ENCODE assay signal across 8 mouse cellular contexts in the genomic region with DNA sequence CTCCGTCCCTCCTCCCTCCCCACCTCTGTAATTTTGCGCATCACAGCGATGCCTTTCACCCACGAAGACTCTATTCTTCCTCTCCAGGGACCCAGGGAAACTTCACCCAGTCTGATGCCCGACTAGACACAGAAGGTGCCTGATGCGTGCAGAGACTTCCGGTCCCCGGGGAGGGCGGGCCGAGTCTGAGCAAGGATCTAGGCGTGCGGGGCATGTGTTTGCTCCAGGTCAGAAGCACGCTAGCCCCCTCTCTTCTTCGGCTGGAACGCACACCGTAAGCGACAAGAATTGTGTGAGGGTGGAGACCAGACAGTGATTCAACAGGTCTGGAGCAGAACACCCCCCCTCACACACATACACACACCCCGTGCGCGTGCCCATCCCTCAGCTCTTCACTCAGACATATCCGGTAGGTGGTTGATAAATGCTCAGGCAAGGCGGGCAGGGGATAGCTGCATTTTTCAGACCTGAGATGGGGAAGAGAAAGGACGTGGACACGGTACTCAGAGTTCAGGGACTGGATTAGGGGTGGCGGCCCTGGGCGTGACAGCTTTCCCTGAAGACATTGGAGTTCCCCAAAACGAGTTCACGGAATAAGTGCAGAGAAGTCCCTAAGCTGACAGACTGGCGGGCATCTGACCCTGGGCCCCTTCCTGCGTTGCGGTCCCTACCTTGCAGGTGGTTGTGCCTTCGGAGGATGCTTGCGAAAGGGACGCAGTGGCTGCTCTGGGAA. TPM values are rescaled to one million over a fixed set of nuclear protein-coding genes. Genes with fewer than 3 reads are reported as not detected.
DNase-seq lines count a peak whose midpoint lies in the region; ATAC-seq lines count a peak whose summit lies in the region.

No protein-coding gene starts in this region.

- H3K4me3 ChIP-seq in erythroblast, embryonic 14.5 days (replicated peaks) = peak overlapping the region; percentile 69
- peak overlapping the region; percentile 54 for H3K4me3 ChIP-seq in brown adipose tissue, adult 24 weeks (ENCODE audit: insufficient read depth, low read depth, low read length)
- peak overlapping the region; percentile 50 for H3K4me3 ChIP-seq in hindbrain, embryonic 10.5 days
- H3K4me3 ChIP-seq in liver, embryonic 12.5 days = peak overlapping the region; percentile 63

- intact Hi-C loops in left cerebral cortex, postnatal 4 days (cut with DNase I) = no loop called here

- peak overlapping the region; percentile 93 for H3K4me2 ChIP-seq in liver, embryonic 12.5 days

- H3K9me3 ChIP-seq in erythroblast, embryonic 14.5 days (ENCODE audit: control insufficient read depth, low read length) = no peaks in the 10 kb centered on the region
- no peaks in the 10 kb centered on the region for H3K9me3 ChIP-seq in hindbrain, embryonic 10.5 days
- no peaks in the 10 kb centered on the region for H3K9me3 ChIP-seq in liver, embryonic 12.5 days (replicated peaks)

- ATAC-seq in erythroblast, adult 5-6 weeks (replicated peaks; ENCODE audit: low FRiP score, poor library complexity, severe bottlenecking) = no peak
- no peak for ATAC-seq in liver, embryonic 12.5 days
- ATAC-seq in megakaryocyte-erythroid progenitor cell, adult 5-6 weeks (replicated peaks; ENCODE audit: low FRiP score, low TSS enrichment, poor library complexity, severe bottlenecking) = no peak

- H3K27me3 ChIP-seq in erythroblast, embryonic 14.5 days (ENCODE audit: control insufficient read depth) = no peaks in the 10 kb centered on the region
- peaks cover 34% of the 10 kb centered on the region for H3K27me3 ChIP-seq in hindbrain, embryonic 10.5 days (ENCODE audit: insufficient read depth, poor library complexity, severe bottlenecking)
- H3K27me3 ChIP-seq in liver, embryonic 12.5 days (replicated peaks) = 0 out of 2 replicates have a peak, but pooled peaks cover 4% of the 10 kb centered on the region

- H3K36me3 ChIP-seq in erythroblast, embryonic 14.5 days (ENCODE audit: control insufficient read depth) = peaks cover 48% of the 10 kb centered on the region
- H3K36me3 ChIP-seq in hindbrain, embryonic 10.5 days = peaks cover 45% of the 10 kb centered on the region
- peaks cover 32% of the 10 kb centered on the region for H3K36me3 ChIP-seq in liver, embryonic 12.5 days

- peak; percentile 56 for DNase-seq in hindbrain, embryonic 10.5 days (ENCODE audit: low spot score)
- peak; percentile 61 for DNase-seq in neural tube, embryonic 10.5 days (ENCODE audit: extremely low spot score, low spot score)
- DNase-seq in left cerebral cortex, postnatal 4 days = no peak

- peaks cover 92% of the 10 kb centered on the region for H3K4me1 ChIP-seq in erythroblast, embryonic 14.5 days (ENCODE audit: control insufficient read depth)
- H3K4me1 ChIP-seq in brown adipose tissue, adult 24 weeks (ENCODE audit: control insufficient read depth, insufficient read depth, insufficient read length, low read length) = peaks cover 7% of the 10 kb centered on the region
- H3K4me1 ChIP-seq in hindbrain, embryonic 10.5 days (replicated peaks) = peaks cover 57% of the 10 kb centered on the region
- H3K4me1 ChIP-seq in liver, embryonic 12.5 days = peaks cover 98% of the 10 kb centered on the region

- WGBS in hindbrain, embryonic 10.5 days = 2% methylated on average over 34 of the region's 34 CpGs
- WGBS in liver, embryonic 12.5 days (ENCODE audit: insufficient replicate concordance) = 2% methylated on average over 34 of the region's 34 CpGs

- H3K9ac ChIP-seq in liver, embryonic 12.5 days = peak overlapping the region; percentile 76

- H3K27ac ChIP-seq in brown adipose tissue, adult 24 weeks (replicated peaks; ENCODE audit: low read depth, low read length) = peak overlapping the region; percentile 41; the same call in 1 of the 2 replicates
- H3K27ac ChIP-seq in hindbrain, embryonic 10.5 days = peak overlapping the region; percentile 77
- peak overlapping the region; percentile 91 for H3K27ac ChIP-seq in liver, embryonic 12.5 days

RNA-seq across cellular contexts. Expression of a gene that starts 5.3 kb away (rescaled TPM):
- 11.4 and 15.6 TPM in 2 replicates for polyA plus RNA-seq in erythroblast, embryonic 14.5 days (2012)
- total RNA-seq in erythroblast, adult 5-6 weeks (2015; ENCODE audit: low replicate concordance) = 8.2 and 9.6 TPM in 2 replicates
- total RNA-seq in erythroblast, adult 5-6 weeks (2017; ENCODE audit: low replicate concordance) = 3.8 and 6.4 TPM in 2 replicates
- polyA plus RNA-seq in brown adipose tissue, adult 24 weeks (2012; ENCODE audit: insufficient read depth, insufficient read length, missing spikeins) = 74.5 and 79.8 TPM in 2 replicates
- polyA plus RNA-seq in hindbrain, embryonic 10.5 days (2016; fragmentation: Nextera tagmentation; extraction: Ambion mirVana) = 35.0 and 40.6 TPM in 2 replicates
- 52.2 and 52.7 TPM in 2 replicates for polyA plus RNA-seq in liver, embryonic 12.5 days (2016; fragmentation: Nextera tagmentation; extraction: Ambion mirVana)
- total RNA-seq in megakaryocyte-erythroid progenitor cell, adult 5-6 weeks (2014; fragmentation: Nextera tagmentation) = 58.3 and 111 TPM in 2 replicates
- 4.3 and 17.6 TPM in 2 replicates for total RNA-seq in megakaryocyte-erythroid progenitor cell, adult 5-6 weeks (2017)
- 10 to 100 TPM; 31.7 to 32.6 TPM for total RNA-seq in left cerebral cortex, postnatal 4 days (2021)

RNA-seq across cellular contexts. Expression of a gene that starts 10.5 kb away (rescaled TPM):
- 3.8 and 4.9 TPM in 2 replicates for polyA plus RNA-seq in erythroblast, embryonic 14.5 days (2012)
- total RNA-seq in erythroblast, adult 5-6 weeks (2015; ENCODE audit: low replicate concordance) = 4.8 and 12.1 TPM in 2 replicates
- total RNA-seq in erythroblast, adult 5-6 weeks (2017; ENCODE audit: low replicate concordance) = 5.9 and 6.3 TPM in 2 replicates
- 9.8 and 11.3 TPM in 2 replicates for polyA plus RNA-seq in brown adipose tissue, adult 24 weeks (2012; ENCODE audit: insufficient read depth, insufficient read length, missing spikeins)
- 73.4 and 82.1 TPM in 2 replicates for polyA plus RNA-seq in hindbrain, embryonic 10.5 days (2016; fragmentation: Nextera tagmentation; extraction: Ambion mirVana)
- polyA plus RNA-seq in liver, embryonic 12.5 days (2016; fragmentation: Nextera tagmentation; extraction: Ambion mirVana) = 23.3 and 27.3 TPM in 2 replicates
- 30.7 and 51.4 TPM in 2 replicates for total RNA-seq in megakaryocyte-erythroid progenitor cell, adult 5-6 weeks (2014; fragmentation: Nextera tagmentation)
- total RNA-seq in megakaryocyte-erythroid progenitor cell, adult 5-6 weeks (2017) = 29.2 and 33.9 TPM in 2 replicates
- total RNA-seq in left cerebral cortex, postnatal 4 days (2021) = 100 to 1,000 TPM; 187 to 198 TPM

RNA-seq across cellular contexts. Expression of a gene that starts 11.5 kb away (rescaled TPM):
- 0.30 and 0.59 TPM in 2 replicates for polyA plus RNA-seq in erythroblast, embryonic 14.5 days (2012)
- total RNA-seq in erythroblast, adult 5-6 weeks (2015; ENCODE audit: low replicate concordance) = not detected in 2 replicates
- total RNA-seq in erythroblast, adult 5-6 weeks (2017; ENCODE audit: low replicate concordance) = 1.5 TPM in 1 of 2 replicates, not detected in the other
- polyA plus RNA-seq in brown adipose tissue, adult 24 weeks (2012; ENCODE audit: insufficient read depth, insufficient read length, missing spikeins) = 18.1 and 21.3 TPM in 2 replicates
- polyA plus RNA-seq in hindbrain, embryonic 10.5 days (2016; fragmentation: Nextera tagmentation; extraction: Ambion mirVana) = 24.8 and 70.3 TPM in 2 replicates
- 3.3 and 3.9 TPM in 2 replicates for polyA plus RNA-seq in liver, embryonic 12.5 days (2016; fragmentation: Nextera tagmentation; extraction: Ambion mirVana)
- total RNA-seq in megakaryocyte-erythroid progenitor cell, adult 5-6 weeks (2014; fragmentation: Nextera tagmentation) = 1.8 and 7.0 TPM in 2 replicates
- 1.2 and 2.8 TPM in 2 replicates for total RNA-seq in megakaryocyte-erythroid progenitor cell, adult 5-6 weeks (2017)
- 100 to 1,000 TPM; 414 to 476 TPM for total RNA-seq in left cerebral cortex, postnatal 4 days (2021)

RNA-seq across cellular contexts. Expression of a gene that starts 38.9 kb away (rescaled TPM):
- polyA plus RNA-seq in erythroblast, embryonic 14.5 days (2012) = 3.7 and 4.8 TPM in 2 replicates
- total RNA-seq in erythroblast, adult 5-6 weeks (2015; ENCODE audit: low replicate concordance) = 21.7 and 29.2 TPM in 2 replicates
- 3.9 and 5.4 TPM in 2 replicates for total RNA-seq in erythroblast, adult 5-6 weeks (2017; ENCODE audit: low replicate concordance)
- polyA plus RNA-seq in brown adipose tissue, adult 24 weeks (2012; ENCODE audit: insufficient read depth, insufficient read length, missing spikeins) = 2.5 and 2.9 TPM in 2 replicates
- 11.4 and 18.2 TPM in 2 replicates for polyA plus RNA-seq in hindbrain, embryonic 10.5 days (2016; fragmentation: Nextera tagmentation; extraction: Ambion mirVana)
- 9.8 and 10.4 TPM in 2 replicates for polyA plus RNA-seq in liver, embryonic 12.5 days (2016; fragmentation: Nextera tagmentation; extraction: Ambion mirVana)
- total RNA-seq in megakaryocyte-erythroid progenitor cell, adult 5-6 weeks (2014; fragmentation: Nextera tagmentation) = 44.0 and 54.3 TPM in 2 replicates
- total RNA-seq in megakaryocyte-erythroid progenitor cell, adult 5-6 weeks (2017) = 6.2 and 7.3 TPM in 2 replicates
- total RNA-seq in left cerebral cortex, postnatal 4 days (2021) = 10 to 100 TPM; 78.2 to 86.3 TPM

RNA-seq across cellular contexts. Expression of a gene that starts 42.2 kb away (rescaled TPM):
- polyA plus RNA-seq in erythroblast, embryonic 14.5 days (2012) = 0.03 TPM in 1 of 2 replicates, not detected in the other
- total RNA-seq in erythroblast, adult 5-6 weeks (2015; ENCODE audit: low replicate concordance) = not detected in 2 replicates
- 0.14 and 0.51 TPM in 2 replicates for total RNA-seq in erythroblast, adult 5-6 weeks (2017; ENCODE audit: low replicate concordance)
- polyA plus RNA-seq in brown adipose tissue, adult 24 weeks (2012; ENCODE audit: insufficient read depth, insufficient read length, missing spikeins) = not detected in 2 replicates
- 0.05 TPM in 1 of 2 replicates, not detected in the other for polyA plus RNA-seq in hindbrain, embryonic 10.5 days (2016; fragmentation: Nextera tagmentation; extraction: Ambion mirVana)
- polyA plus RNA-seq in liver, embryonic 12.5 days (2016; fragmentation: Nextera tagmentation; extraction: Ambion mirVana) = 0.18 and 0.22 TPM in 2 replicates
- total RNA-seq in megakaryocyte-erythroid progenitor cell, adult 5-6 weeks (2014; fragmentation: Nextera tagmentation) = 0.31 and 0.79 TPM in 2 replicates
- total RNA-seq in megakaryocyte-erythroid progenitor cell, adult 5-6 weeks (2017) = 1.6 and 2.0 TPM in 2 replicates
- under 1 TPM; 0.20 to 0.22 TPM for total RNA-seq in left cerebral cortex, postnatal 4 days (2021)

Comparison
In these comparisons a context has a peak if more than half of its experiments do, and no peak if none do; other contexts are left out.
1. H3K27ac ChIP-seq: peak in every context shown above with its lines; median percentile 91 in liver, embryonic 12.5 days; 77 in hindbrain, embryonic 10.5 days; 41 in brown adipose tissue, adult 24 weeks.